Mouse (Mus musculus) midbrain, embryonic 11.5 days (tissue): Measurements from ENCODE around the gene Nsun4. TPM values are rescaled to one million over a fixed set of nuclear protein-coding genes. Genes with fewer than 3 reads are reported as not detected.

Experiments used
- ATAC-seq: fragments of 200-750 bp; cut with Nextera tagmentation; 2 replicates; pipeline ENCODE4 v1.8.0; 2017; ENCODE audit warnings: moderate TSS enrichment, moderate library complexity; ENCODE audit not compliant: low FRiP score
- DNase-seq: peaks from one replicate; pipeline ENCODE4 v3.0.0; 2015; ENCODE audit warnings: low spot score; ENCODE audit errors: missing footprints
- H3K27ac ChIP-seq: fragments of 300-500 bp; sonication (generic); 2 replicates; pipeline ENCODE4 v1.5.1; 2014; ENCODE audit warnings: low read depth, low read length
- H3K27me3 ChIP-seq: fragments of 300-500 bp; sonication (generic); 2 replicates; pipeline ENCODE4 v1.6.1; 2014; ENCODE audit warnings: mild to moderate bottlenecking, low read length, moderate library complexity, mixed read lengths; ENCODE audit not compliant: control insufficient read depth, insufficient read depth
- H3K36me3 ChIP-seq: fragments of 300-500 bp; sonication (generic); 2 replicates; pipeline ENCODE4 v1.6.1; 2014; ENCODE audit warnings: mild to moderate bottlenecking, low read length, moderate library complexity, mixed read lengths; ENCODE audit not compliant: control insufficient read depth, insufficient read depth
- H3K4me1 ChIP-seq: fragments of 300-500 bp; sonication (generic); 2 replicates; pipeline ENCODE4 v1.6.1; 2014; ENCODE audit warnings: low read length; ENCODE audit not compliant: control insufficient read depth, insufficient read depth
- H3K4me2 ChIP-seq: fragments of 300-500 bp; sonication (generic); 2 replicates; pipeline ENCODE4 v1.6.1; 2014; ENCODE audit warnings: mild to moderate bottlenecking, moderate library complexity
- H3K4me3 ChIP-seq: fragments of 300-500 bp; sonication (generic); 2 replicates; pipeline ENCODE4 v1.5.1; 2014; ENCODE audit warnings: low read depth, low read length
- H3K9ac ChIP-seq: fragments of 300-500 bp; sonication (generic); 2 replicates; pipeline ENCODE4 v1.6.1; 2014; ENCODE audit warnings: low read length
- H3K9me3 ChIP-seq: fragments of 300-500 bp; sonication (generic); 2 replicates; pipeline ENCODE4 v1.6.1; 2016; ENCODE audit warnings: low read length; ENCODE audit not compliant: control insufficient read depth
- WGBS: fragments of 180-500 bp; shearing (Covaris S2); extraction: QIAGEN DNeasy Blood & Tissue Kit; methylation state at CpG from one replicate; pipeline ENCODE4 v1.1.7; 2014; 5-methylcytosine and 5-hydroxymethylcytosine counted together
- polyA plus RNA-seq: library from polyadenylated mRNA; unstranded; fragments of >200 nt; fragmentation: Nextera tagmentation; extraction: Ambion mirVana; gene quantifications from 2 replicates; pipeline ENCODE4 v1.2.1, GENCODE M21; 2014

The Nsun4 gene
- polyA plus RNA-seq, 1 experiment from 2014 or later, result 22.2 TPM

GRCm38 (mm10) chr4:116017300-116017901 is 36.3 kb downstream of the Nsun4 start:
- no peaks in the 10 kb centered on the region for H3K9me3 ChIP-seq
- ATAC-seq (peak; percentile 92), DNase-seq (peak; percentile 97)
- peaks cover 45% of the 10 kb centered on the region for H3K27me3 ChIP-seq
- H3K36me3 ChIP-seq, result no peaks in the 10 kb centered on the region
- H3K9ac ChIP-seq, result peak overlapping the region; percentile 67
- no peak overlapping the region for H3K27ac ChIP-seq
- WGBS, result 0% methylated on average over 60 of the region's 60 CpGs
- H3K4me1 ChIP-seq, result peaks cover 8% of the 10 kb centered on the region
- H3K4me2 ChIP-seq, result peak overlapping the region; percentile 98
- H3K4me3 ChIP-seq, result peak overlapping the region; percentile 65

- H3K27me3 ChIP-seq, result peaks cover 44% of the 10 kb centered on the region
- H3K4me3 ChIP-seq, result peak overlapping the region; percentile 65
- 10% methylated on average over 16 of the region's 16 CpGs for WGBS
- peak overlapping the region; percentile 98 for H3K4me2 ChIP-seq
- H3K9me3 ChIP-seq, result no peaks in the 10 kb centered on the region
- peaks cover 8% of the 10 kb centered on the region for H3K4me1 ChIP-seq
- H3K36me3 ChIP-seq, result no peaks in the 10 kb centered on the region
- H3K27ac ChIP-seq, result no peak overlapping the region
- peak; percentile 41 for ATAC-seq
- peak overlapping the region; percentile 67 for H3K9ac ChIP-seq
- no peak for DNase-seq
Observed at GRCm38 (mm10) chr4:116016862-116017299, 36.8 kb downstream of the Nsun4 start.

GRCm38 (mm10) chr4:116016396-116016795 is 37.3 kb downstream of the Nsun4 start:
- Histone ChIP-seq H3K4me3 (0 out of 2 replicates have a peak overlapping the region, but pooled peaks have one; percentile 65), H3K4me2 (no peak overlapping the region), H3K27ac (no peak overlapping the region), H3K9ac (no peak overlapping the region), H3K9me3 (no peaks in the 10 kb centered on the region), H3K27me3 (peaks cover 43% of the 10 kb centered on the region), H3K4me1 (peaks cover 8% of the 10 kb centered on the region), H3K36me3 (no peaks in the 10 kb centered on the region)
- no peak for ATAC-seq
- peak; percentile 85 for DNase-seq
- WGBS, result 65% methylated on average over 3 of the region's 3 CpGs

- peaks cover 43% of the 10 kb centered on the region for H3K27me3 ChIP-seq
- H3K9me3 ChIP-seq, result no peaks in the 10 kb centered on the region
- H3K9ac ChIP-seq, result no peak overlapping the region
- no peak overlapping the region for H3K27ac ChIP-seq
- no peaks in the 10 kb centered on the region for H3K36me3 ChIP-seq
- no peak for DNase-seq
- WGBS, result 76% methylated on average over 8 of the region's 8 CpGs
- no peak for ATAC-seq
- no peak overlapping the region for H3K4me3 ChIP-seq
- H3K4me2 ChIP-seq, result no peak overlapping the region
- H3K4me1 ChIP-seq, result peaks cover 8% of the 10 kb centered on the region
Observed at GRCm38 (mm10) chr4:116015996-116016395, 37.7 kb downstream of the Nsun4 start.

- Histone ChIP-seq H3K27ac (no peak overlapping the region), H3K9me3 (no peaks in the 10 kb centered on the region), H3K9ac (no peak overlapping the region), H3K27me3 (peaks cover 43% of the 10 kb centered on the region), H3K4me2 (no peak overlapping the region), H3K4me3 (no peak overlapping the region), H3K36me3 (no peaks in the 10 kb centered on the region), H3K4me1 (peaks cover 8% of the 10 kb centered on the region)
- DNase-seq (no peak), ATAC-seq (no peak)
- WGBS, result 82% methylated on average over 5 of the region's 5 CpGs
Observed at GRCm38 (mm10) chr4:116015502-116015901, 38.2 kb downstream of the Nsun4 start.

GRCm38 (mm10) chr4:116010186-116010585 is 43.5 kb downstream of the Nsun4 start:
- peaks cover 5% of the 10 kb centered on the region for H3K27me3 ChIP-seq
- 88% methylated on average over 8 of the region's 8 CpGs for WGBS

GRCm38 (mm10) chr4:116001206-116001605 is 52.5 kb downstream of the Nsun4 start:
- WGBS, result 74% methylated on average over 4 of the region's 4 CpGs
- ATAC-seq (no peak), DNase-seq (peak; percentile 80)
- Histone ChIP-seq H3K27me3 (no peaks in the 10 kb centered on the region), H3K9me3 (no peaks in the 10 kb centered on the region), H3K4me3 (no peak overlapping the region), H3K4me1 (no peaks in the 10 kb centered on the region), H3K4me2 (no peak overlapping the region), H3K27ac (no peak overlapping the region), H3K9ac (no peak overlapping the region), H3K36me3 (no peaks in the 10 kb centered on the region)

More at GRCm38 (mm10) chr4:116010186-116010585, 43.5 kb downstream of the Nsun4 start:
- H3K4me2 ChIP-seq, result no peak overlapping the region
- no peaks in the 10 kb centered on the region for H3K36me3 ChIP-seq
- H3K4me1 ChIP-seq, result no peaks in the 10 kb centered on the region
- H3K4me3 ChIP-seq, result no peak overlapping the region
- H3K9me3 ChIP-seq, result no peaks in the 10 kb centered on the region
- H3K9ac ChIP-seq, result 0 out of 2 replicates have a peak overlapping the region, but pooled peaks have one; percentile 5
- ATAC-seq (no peak), DNase-seq (no peak)
- H3K27ac ChIP-seq, result no peak overlapping the region

GRCm38 (mm10) chr4:116000671-116001070 is 53.0 kb downstream of the Nsun4 start:
- Histone ChIP-seq H3K4me3 (no peak overlapping the region), H3K27me3 (no peaks in the 10 kb centered on the region), H3K9me3 (no peaks in the 10 kb centered on the region), H3K4me2 (no peak overlapping the region), H3K36me3 (no peaks in the 10 kb centered on the region), H3K4me1 (no peaks in the 10 kb centered on the region), H3K27ac (no peak overlapping the region), H3K9ac (no peak overlapping the region)
- DNase-seq, result peak; percentile 68
- ATAC-seq, result no peak
- 39% methylated on average over 6 of the region's 6 CpGs for WGBS

- no peak overlapping the region for H3K4me3 ChIP-seq
- no peak overlapping the region for H3K9ac ChIP-seq
- H3K4me1 ChIP-seq, result no peaks in the 10 kb centered on the region
- no peak overlapping the region for H3K27ac ChIP-seq
- H3K27me3 ChIP-seq, result no peaks in the 10 kb centered on the region
- DNase-seq (no peak), ATAC-seq (no peak)
- no peaks in the 10 kb centered on the region for H3K9me3 ChIP-seq
- no peak overlapping the region for H3K4me2 ChIP-seq
- no peaks in the 10 kb centered on the region for H3K36me3 ChIP-seq
- 83% methylated on average over 4 of the region's 4 CpGs for WGBS
Observed at GRCm38 (mm10) chr4:115996729-115997128, 56.9 kb downstream of the Nsun4 start.
